Mouse (Mus musculus) liver, embryonic 16.5 days (tissue): ENCODE measurements around the gene Cetn3. TPM values are rescaled to one million over a fixed set of nuclear protein-coding genes. Genes with fewer than 3 reads are reported as not detected.

Experiments
- ATAC-seq: fragments of 200-750 bp; cut with Nextera tagmentation; 2 replicates; pipeline ENCODE4 v1.8.0; 2017; ENCODE audit warnings: low read depth, mild to moderate bottlenecking, moderate number of reproducible peaks, moderate library complexity
- H3K27ac ChIP-seq: fragments of 300-500 bp; sonication (generic); 2 replicates; pipeline ENCODE4 v1.5.1; 2014; ENCODE audit warnings: mild to moderate bottlenecking, low read length
- H3K27me3 ChIP-seq: fragments of 300-500 bp; sonication (generic); 2 replicates; pipeline ENCODE4 v1.6.1; 2014; ENCODE audit warnings: low read depth, low read length, mixed read lengths; ENCODE audit not compliant: control insufficient read depth, insufficient read depth
- H3K36me3 ChIP-seq: fragments of 300-500 bp; sonication (generic); 2 replicates; pipeline ENCODE4 v1.6.1; 2014; ENCODE audit warnings: mild to moderate bottlenecking; ENCODE audit not compliant: control insufficient read depth, insufficient read depth
- H3K4me1 ChIP-seq: fragments of 300-500 bp; sonication (generic); 2 replicates; pipeline ENCODE4 v1.6.1; 2014; ENCODE audit warnings: low read depth, low read length, mixed read lengths; ENCODE audit not compliant: control insufficient read depth
- H3K4me2 ChIP-seq: fragments of 300-500 bp; sonication (generic); 2 replicates; pipeline ENCODE4 v1.6.1; 2014; ENCODE audit warnings: low read depth, low read length, mixed read lengths
- H3K4me3 ChIP-seq: fragments of 300-500 bp; sonication (generic); 2 replicates; pipeline ENCODE4 v1.5.1; 2014; ENCODE audit warnings: low read depth, mild to moderate bottlenecking, low read length
- H3K9ac ChIP-seq: fragments of 300-500 bp; sonication (generic); 2 replicates; pipeline ENCODE4 v1.6.1; 2014; ENCODE audit warnings: low read depth, low read length
- H3K9me3 ChIP-seq: fragments of 300-500 bp; sonication (generic); replicated peaks from 2 replicates; pipeline ENCODE4 v1.6.1; 2016; ENCODE audit warnings: low read length; ENCODE audit not compliant: control insufficient read depth
- WGBS: fragments of 180-500 bp; shearing (Covaris S2); extraction: QIAGEN DNeasy Blood & Tissue Kit; methylation state at CpG from one replicate; pipeline ENCODE4 v1.1.7; 2014; ENCODE audit not compliant: insufficient replicate concordance; 5-methylcytosine and 5-hydroxymethylcytosine counted together
- polyA plus RNA-seq: library from polyadenylated mRNA; unstranded; fragments of >200 nt; fragmentation: Nextera tagmentation; extraction: Ambion mirVana; gene quantifications from 2 replicates; pipeline ENCODE4 v1.2.1, GENCODE M21; 2015

Cetn3 gene
- polyA plus RNA-seq, 1 experiment from 2014 or later, result 74.2 TPM

- ATAC-seq, result peak; percentile 11; the same call in 1 of the 2 replicates
- Histone ChIP-seq H3K9ac (no peak overlapping the region), H3K36me3 (no peaks in the 10 kb centered on the region), H3K4me2 (no peak overlapping the region), H3K4me1 (no peaks in the 10 kb centered on the region), H3K27ac (no peak overlapping the region), H3K4me3 (no peak overlapping the region), H3K27me3 (no peaks in the 10 kb centered on the region), H3K9me3 (no peaks in the 10 kb centered on the region)
- WGBS, result 29% methylated on average over 14 of the region's 14 CpGs
These were observed 21.2 kb upstream of the Cetn3 start for GRCm38 (mm10) chr13:81761566-81762186.

GRCm38 (mm10) chr13:81764173-81764572 lies 18.7 kb upstream of the Cetn3 start:
- Histone ChIP-seq H3K4me2 (no peak overlapping the region), H3K9me3 (no peaks in the 10 kb centered on the region), H3K27me3 (no peaks in the 10 kb centered on the region), H3K36me3 (no peaks in the 10 kb centered on the region), H3K9ac (no peak overlapping the region), H3K4me1 (no peaks in the 10 kb centered on the region), H3K4me3 (no peak overlapping the region), H3K27ac (no peak overlapping the region)
- ATAC-seq, result no peak
- WGBS, result 58% methylated on average over 5 of the region's 5 CpGs

- no peak overlapping the region for H3K9ac ChIP-seq
- H3K27ac ChIP-seq, result no peak overlapping the region
- WGBS, result 74% methylated on average over 7 of the region's 7 CpGs
- H3K4me3 ChIP-seq, result no peak overlapping the region
- H3K4me1 ChIP-seq, result no peaks in the 10 kb centered on the region
- H3K27me3 ChIP-seq, result no peaks in the 10 kb centered on the region
- ATAC-seq, result no peak
- H3K4me2 ChIP-seq, result no peak overlapping the region
- H3K36me3 ChIP-seq, result no peaks in the 10 kb centered on the region
- H3K9me3 ChIP-seq, result no peaks in the 10 kb centered on the region
These were observed 15.7 kb upstream of the Cetn3 start for GRCm38 (mm10) chr13:81767038-81767659.

- no peaks in the 10 kb centered on the region for H3K27me3 ChIP-seq
- no peaks in the 10 kb centered on the region for H3K4me1 ChIP-seq
- H3K4me3 ChIP-seq, result no peak overlapping the region
- no peak overlapping the region for H3K27ac ChIP-seq
- WGBS, result 48% methylated on average over 3 of the region's 3 CpGs
- H3K9ac ChIP-seq, result no peak overlapping the region
- H3K9me3 ChIP-seq, result no peaks in the 10 kb centered on the region
- H3K4me2 ChIP-seq, result no peak overlapping the region
- ATAC-seq, result no peak
- H3K36me3 ChIP-seq, result no peaks in the 10 kb centered on the region
These were observed 6.7 kb upstream of the Cetn3 start for GRCm38 (mm10) chr13:81776217-81776616.

GRCm38 (mm10) chr13:81782475-81782874 lies 402 bp upstream of the Cetn3 start:
- peak overlapping the region; percentile 94 for H3K9ac ChIP-seq
- peaks cover 5% of the 10 kb centered on the region for H3K36me3 ChIP-seq
- peak overlapping the region; percentile 92 for H3K4me3 ChIP-seq
- peaks cover 7% of the 10 kb centered on the region for H3K4me1 ChIP-seq
- no peaks in the 10 kb centered on the region for H3K9me3 ChIP-seq
- WGBS, result 16% methylated on average over 9 of the region's 9 CpGs
- no peak for ATAC-seq
- H3K27ac ChIP-seq, result peak overlapping the region; percentile 95
- H3K4me2 ChIP-seq, result peak overlapping the region; percentile 95
- H3K27me3 ChIP-seq, result no peaks in the 10 kb centered on the region

- Histone ChIP-seq H3K36me3 (peaks cover 5% of the 10 kb centered on the region), H3K9ac (peak overlapping the region; percentile 94), H3K4me2 (peak overlapping the region; percentile 95), H3K9me3 (no peaks in the 10 kb centered on the region), H3K27ac (peak overlapping the region; percentile 95), H3K4me1 (peaks cover 7% of the 10 kb centered on the region), H3K4me3 (peak overlapping the region; percentile 92), H3K27me3 (no peaks in the 10 kb centered on the region)
- WGBS, result under 1% methylated on average over 61 of the region's 62 CpGs
- peak; percentile 95 for ATAC-seq
These were observed 797 bp downstream of the Cetn3 start for GRCm38 (mm10) chr13:81783405-81784342.

- H3K9me3 ChIP-seq, result no peaks in the 10 kb centered on the region
- H3K4me1 ChIP-seq, result peaks cover 7% of the 10 kb centered on the region
- no peaks in the 10 kb centered on the region for H3K27me3 ChIP-seq
- H3K27ac ChIP-seq, result no peak overlapping the region
- WGBS, result 75% methylated on average over 11 of the region's 11 CpGs
- no peak overlapping the region for H3K9ac ChIP-seq
- no peak for ATAC-seq
- H3K4me3 ChIP-seq, result no peak overlapping the region
- H3K36me3 ChIP-seq, result peaks cover 5% of the 10 kb centered on the region
- H3K4me2 ChIP-seq, result no peak overlapping the region
These were observed 3.0 kb downstream of the Cetn3 start for GRCm38 (mm10) chr13:81785766-81786480.

- H3K4me2 ChIP-seq, result no peak overlapping the region
- no peak overlapping the region for H3K27ac ChIP-seq
- ATAC-seq, result no peak
- H3K27me3 ChIP-seq, result no peaks in the 10 kb centered on the region
- H3K36me3 ChIP-seq, result peaks cover 6% of the 10 kb centered on the region
- H3K4me1 ChIP-seq, result no peaks in the 10 kb centered on the region
- WGBS, result 89% methylated on average over 8 of the region's 8 CpGs
- no peak overlapping the region for H3K9ac ChIP-seq
- no peaks in the 10 kb centered on the region for H3K9me3 ChIP-seq
- H3K4me3 ChIP-seq, result no peak overlapping the region
These were observed 7.3 kb downstream of the Cetn3 start for GRCm38 (mm10) chr13:81790160-81790559.
